Mouse (Mus musculus): ENCODE results near the gene Khdrbs2.
"Not testable (repeated sequence)": the region's sequence is repeated elsewhere in the genome, so short reads cannot be mapped to it uniquely, and the experiment has no call there.

Gene Khdrbs2

DNA sequence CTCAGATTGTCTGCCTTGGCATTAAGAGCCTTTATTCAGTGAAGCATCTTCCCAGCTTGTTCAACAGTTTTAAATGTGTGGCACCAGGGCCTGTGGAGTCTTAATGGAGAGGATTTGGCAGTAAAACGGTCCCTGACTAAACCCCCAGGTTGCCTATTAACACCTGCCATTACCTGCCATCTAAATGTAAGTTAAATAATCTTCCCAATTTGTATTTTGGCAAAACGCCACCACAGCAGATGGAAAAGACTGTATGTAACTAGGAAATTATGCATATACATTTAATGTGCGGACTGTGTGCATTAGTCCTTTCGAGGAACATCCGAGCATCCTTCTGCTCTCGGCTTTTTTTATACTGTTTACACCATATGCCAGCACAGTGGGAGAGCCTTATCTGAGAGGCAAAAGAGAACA is 290.6 kb downstream of the Khdrbs2 start:
- DNase-seq (ENCODE audit: low read depth, low spot score), result no peak

DNA sequence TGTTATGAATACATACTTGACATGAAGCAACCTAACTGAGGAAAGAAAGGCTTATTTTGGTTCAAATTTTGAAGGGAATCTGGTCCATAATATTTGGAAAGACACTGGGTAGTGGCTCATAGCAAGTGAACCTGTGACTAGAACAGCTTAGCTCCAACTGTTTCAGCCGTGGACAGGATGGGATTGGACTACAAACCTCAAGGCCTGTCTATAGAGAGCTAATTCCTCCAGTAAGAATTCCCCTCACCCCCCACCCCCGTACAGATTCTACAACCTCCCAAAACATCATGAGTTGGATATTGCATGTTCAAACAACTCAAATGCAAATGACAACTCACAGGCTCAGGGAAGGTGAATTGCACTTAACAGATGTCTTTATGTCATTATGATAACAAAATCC is 298.5 kb downstream of the Khdrbs2 start:
- DNase-seq (ENCODE audit: low read depth, low spot score), result no peak

DNA sequence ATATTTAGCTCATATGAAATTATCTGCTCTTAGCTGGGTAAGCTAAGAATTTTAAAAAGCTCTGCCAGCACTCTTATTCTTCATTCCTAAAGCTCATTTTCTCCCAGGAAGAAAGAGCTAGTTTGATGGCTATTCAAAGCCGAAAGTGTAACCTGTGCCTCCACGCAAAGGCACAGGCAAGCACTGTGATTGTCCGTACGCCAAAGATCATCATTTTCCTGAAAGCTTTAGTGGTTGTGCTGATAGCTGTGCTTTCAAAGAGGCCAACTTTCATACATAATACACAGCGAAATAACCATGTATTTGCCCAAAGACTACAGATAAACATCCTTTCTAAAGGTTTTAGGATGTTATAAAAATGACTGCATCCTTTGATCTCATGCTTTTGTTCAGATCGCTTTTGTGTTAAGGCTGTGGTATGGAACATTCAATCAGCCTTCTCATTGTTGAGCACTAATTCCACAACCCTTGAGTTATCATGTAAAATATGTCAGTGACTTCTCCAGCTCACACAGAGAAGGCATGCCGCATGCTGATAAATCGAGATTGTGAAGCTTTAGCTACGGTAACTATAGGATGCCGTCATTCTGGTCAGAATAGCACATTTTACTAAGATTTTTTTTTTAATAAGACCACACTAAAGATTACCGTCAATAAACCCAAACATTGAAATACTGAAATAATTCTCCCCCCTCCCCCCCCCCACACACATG is 299.1 kb downstream of the Khdrbs2 start:
- no peak for DNase-seq (ENCODE audit: low read depth, low spot score)

DNA sequence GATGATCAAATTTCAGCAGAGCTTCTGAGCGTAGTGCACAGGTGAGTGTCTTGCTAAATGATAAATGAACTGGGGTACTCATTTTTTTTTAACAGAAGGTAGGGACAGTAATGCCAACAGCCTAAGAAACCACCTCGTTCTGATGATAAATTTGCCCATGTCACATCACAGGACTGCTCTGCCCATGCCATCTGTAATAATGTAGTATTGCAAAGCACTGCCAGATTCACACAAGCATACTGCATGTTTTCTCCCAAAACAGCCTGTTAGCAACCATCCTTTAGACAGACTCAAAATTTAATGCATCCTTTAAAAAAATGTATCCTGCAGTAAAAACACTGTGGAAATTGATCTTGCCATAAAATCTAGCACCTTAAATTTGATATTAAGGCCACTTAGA is 315.4 kb downstream of the Khdrbs2 start:
- DNase-seq (ENCODE audit: low read depth, low spot score), result no peak

DNA sequence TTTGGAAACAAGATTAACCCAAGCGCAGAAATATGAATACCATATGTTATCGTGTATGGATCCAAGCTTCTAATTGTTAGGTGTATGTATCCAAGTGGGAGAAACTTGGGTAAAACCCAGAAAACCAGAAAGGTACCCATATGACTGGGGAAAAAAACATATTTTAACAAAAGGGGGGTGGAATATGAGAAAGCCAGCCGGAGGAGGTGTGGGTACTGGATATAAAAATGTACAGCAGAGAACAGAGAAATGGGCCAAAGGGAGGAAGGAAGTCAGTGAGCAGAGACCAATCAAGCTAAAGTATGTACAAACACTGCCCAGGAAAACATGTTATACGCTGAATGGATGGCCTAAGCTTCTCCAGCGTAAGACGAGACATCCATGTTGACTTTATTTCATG is 330.9 kb downstream of the Khdrbs2 start:
- no peak for DNase-seq (ENCODE audit: low read depth, low spot score)

DNA sequence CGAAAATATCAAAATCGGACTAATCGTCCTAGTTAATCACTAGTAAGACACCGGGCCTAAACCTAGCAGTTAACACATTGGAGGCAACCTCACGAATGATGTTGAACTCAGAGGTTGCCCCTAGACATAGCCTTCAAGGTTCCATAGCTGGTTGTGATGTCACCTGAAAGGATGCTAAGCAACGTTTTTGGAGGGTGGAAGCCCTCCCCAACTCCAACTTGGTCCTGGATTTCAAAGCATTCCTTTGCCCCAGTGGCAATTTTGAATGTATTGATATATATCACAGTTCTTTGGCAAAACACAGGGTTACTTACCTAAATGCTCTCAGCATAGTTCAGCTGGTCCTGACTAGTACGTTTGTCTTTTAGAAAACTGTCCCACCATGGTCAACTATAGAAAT is 374.7 kb downstream of the Khdrbs2 start, which contains the start of gene Gm5415:
Gm5415 (minus strand) TSS at position 101 of the 400 bp plus-strand sequence.
- DNase-seq (ENCODE audit: low read depth, low spot score), result not testable (repeated sequence)

DNA sequence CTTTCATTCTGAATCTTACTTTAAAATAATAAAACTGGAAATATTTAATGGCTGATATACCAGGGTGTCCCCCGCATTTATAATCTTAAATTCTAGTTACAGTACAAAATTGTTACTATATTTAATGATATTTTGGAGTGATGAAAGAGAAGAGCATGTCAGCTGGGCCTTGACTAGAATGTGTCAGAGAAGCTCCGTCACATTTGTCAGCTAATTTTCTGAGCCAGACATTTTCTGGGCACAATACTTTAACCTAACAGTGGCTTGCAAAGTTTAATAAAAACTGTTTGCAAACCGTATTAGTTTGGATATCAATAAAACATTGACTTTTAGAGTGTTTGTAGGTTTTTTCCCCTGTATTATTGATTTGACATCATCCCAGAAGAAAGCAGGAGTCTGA is 380.9 kb downstream of the Khdrbs2 start:
- DNase-seq (ENCODE audit: low read depth, low spot score), result no peak

DNA sequence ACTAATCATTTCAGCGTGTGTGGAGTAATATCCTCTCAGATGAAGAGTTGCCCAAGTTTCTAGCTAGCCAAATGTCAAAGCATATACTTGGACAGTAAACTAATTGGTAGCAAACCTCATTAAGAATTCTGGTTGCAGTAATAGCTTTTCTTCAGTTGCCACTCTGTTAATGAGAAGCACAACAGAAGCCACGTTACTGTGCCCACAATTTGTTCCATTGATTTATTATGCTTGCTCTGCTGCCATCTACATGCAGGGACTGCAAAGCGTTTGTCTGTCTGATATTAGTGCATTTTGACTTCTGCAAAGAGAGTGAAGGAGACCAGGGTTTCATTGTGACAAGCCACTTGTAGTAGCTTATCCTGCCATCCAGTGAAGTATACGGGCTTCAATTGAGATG is 381.4 kb downstream of the Khdrbs2 start:
- no peak for DNase-seq (ENCODE audit: low read depth, low spot score)

DNA sequence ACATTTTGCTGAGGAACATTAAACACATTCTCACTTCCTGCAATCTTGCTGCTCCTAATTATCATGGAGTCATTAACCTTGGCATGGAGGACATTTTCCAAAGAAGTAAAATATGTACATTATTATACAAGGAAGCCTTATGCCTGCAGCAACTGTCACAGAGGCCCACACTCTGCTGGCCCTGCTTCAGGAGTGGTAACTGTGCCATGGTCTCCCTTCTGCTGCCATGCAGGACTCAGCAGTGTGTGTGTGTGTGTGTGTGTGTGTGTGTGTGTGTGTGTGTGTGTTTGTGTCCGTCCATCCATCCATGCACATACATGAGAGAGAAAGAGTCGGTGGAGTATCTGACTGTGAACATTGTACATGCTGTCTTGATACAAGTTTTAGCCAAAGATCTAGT is 396.4 kb downstream of the Khdrbs2 start:
- no peak for DNase-seq (ENCODE audit: low read depth, low spot score)

DNA sequence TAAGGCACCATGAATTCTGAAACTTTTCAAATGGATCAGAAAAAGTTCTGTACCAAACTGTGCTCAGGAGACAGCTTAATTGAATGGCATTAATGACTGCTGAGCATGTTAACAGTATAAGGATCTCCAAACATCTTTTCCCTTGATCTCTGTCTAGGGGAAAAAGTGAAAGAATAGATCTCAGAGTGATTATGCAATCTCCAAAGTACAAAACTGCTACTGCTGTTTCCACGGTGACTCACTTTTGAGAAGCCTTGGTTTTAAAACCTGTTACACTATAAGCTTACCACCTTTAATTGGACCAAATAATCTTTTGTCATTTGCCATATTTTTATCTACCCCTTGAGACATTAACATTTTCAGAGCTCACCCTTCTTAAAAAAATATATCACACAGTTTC is 453.5 kb downstream of the Khdrbs2 start:
- DNase-seq (ENCODE audit: low read depth, low spot score), result no peak

DNA sequence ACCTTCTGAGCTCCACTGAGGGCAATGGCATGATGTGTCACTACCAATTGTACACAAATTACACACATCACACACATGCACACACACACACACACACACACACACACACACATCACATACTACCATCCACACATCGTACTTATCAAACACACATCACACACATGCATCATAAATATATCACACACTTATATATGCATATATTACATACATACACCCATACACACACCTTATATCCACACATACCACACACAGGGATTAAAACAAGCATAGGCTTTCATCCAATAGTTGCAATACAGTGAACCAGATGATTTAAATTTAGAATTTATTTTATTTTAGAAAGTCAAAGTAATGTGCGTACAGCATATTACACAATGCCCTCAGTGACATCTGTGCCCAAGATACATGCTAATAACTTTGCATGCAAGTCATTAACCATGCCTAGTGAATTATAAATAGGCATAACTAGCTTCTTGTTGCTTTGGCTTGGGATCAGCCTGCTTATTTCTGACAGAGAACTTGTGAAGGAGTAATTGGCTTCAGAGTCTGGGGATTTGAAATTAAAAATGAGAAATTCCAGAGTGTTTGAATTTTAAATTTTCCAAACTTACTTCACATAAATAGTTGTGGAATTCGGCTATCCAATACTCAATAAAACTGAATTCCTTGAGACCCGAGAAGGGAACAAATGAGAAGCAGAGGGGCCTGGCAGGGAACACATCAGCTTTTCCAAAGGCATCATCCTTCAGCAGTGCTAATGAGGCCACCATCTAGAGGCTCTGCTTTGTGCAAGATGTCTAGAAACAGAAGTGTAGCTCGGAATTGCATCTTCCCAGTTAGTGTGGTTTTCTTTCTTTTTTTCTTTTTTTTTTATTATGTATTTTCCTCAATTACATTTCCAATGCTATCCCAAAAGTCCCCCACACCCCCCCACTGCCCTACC is 460.2 kb downstream of the Khdrbs2 start:
- DNase-seq (ENCODE audit: low read depth, low spot score), result no peak

DNA sequence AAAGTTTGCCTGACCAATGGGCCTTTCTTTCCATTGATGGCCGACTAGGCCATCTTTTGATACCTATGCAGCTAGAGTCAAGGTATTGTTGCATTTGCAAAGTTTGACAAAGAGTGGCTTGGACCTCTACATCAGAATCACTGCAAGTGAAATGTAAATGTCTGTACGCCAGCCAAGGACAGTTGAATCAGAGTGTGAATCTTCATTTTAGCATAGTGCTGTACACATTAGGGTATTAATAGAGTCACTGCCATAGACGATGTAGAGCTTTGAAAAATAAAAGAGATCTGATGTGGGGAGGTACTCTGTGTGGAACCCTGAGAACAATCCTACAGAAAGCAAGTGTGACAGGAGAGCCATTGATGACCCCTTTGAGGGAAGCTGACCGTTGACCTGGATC is 460.9 kb downstream of the Khdrbs2 start:
- no peak for DNase-seq (ENCODE audit: low read depth, low spot score)

DNA sequence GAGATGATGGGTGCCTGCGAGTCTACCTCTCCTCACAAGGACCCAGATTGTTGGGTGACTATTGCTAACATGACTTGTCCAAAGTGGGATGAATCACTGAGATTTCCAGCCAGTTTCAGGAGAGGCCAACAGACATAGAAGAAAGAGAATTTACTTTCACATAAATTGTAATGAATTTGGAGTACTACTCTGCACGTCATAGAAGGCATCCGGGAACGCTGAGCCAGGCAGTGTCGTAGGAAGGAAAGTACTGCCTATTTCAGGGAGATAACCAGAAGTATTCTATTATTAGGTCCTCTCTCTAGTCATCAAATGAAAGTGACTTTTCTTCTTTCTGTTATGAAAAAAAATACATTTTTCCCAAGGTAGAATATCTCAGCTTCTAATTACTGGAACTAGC is 466.6 kb downstream of the Khdrbs2 start:
- DNase-seq (ENCODE audit: low read depth, low spot score), result no peak

DNA sequence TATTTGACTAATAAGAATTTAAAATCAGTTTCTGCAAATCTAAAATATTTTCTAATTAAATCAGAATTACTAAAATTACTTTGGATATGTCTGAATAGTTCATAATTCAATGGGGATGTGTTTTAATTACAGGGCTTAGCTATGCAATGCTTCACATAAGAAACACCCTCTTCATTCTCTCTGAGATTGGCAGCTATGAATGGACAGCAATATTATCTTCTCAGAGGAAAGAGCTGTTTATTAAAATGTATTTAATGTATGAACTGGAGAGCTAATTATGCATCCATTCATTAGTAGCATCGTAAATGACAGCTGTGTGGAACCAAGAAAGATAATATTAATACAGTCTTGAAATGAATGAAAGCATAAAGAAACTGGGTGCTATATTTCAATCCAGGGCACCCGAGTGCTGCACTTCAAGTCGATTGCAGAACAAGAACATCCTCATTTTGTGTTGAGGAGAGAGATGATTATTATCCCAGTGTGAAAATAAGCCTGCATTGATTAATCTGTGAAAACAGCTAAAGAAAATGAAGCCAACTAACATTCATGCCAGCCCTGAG is 477.2 kb downstream of the Khdrbs2 start:
- DNase-seq (ENCODE audit: low read depth, low spot score), result no peak

DNA sequence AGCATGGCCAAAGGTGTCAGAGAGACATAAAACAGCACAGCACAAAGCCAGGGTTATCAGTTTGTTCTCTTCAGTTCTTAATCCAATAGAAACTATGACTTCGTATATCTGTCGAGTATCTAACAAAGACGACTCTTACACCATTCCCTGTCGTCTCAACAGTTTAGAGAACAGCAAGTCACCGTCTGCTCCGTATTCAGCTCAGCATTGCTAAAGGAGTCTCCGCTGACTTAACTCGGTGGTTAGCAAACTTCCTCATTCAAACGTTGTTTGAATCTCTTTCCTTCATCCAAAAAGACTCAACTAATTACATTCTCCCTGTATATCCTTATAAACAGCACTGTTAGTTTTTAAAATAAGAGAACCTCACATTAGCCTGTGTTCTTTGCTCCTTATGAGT is 521.3 kb downstream of the Khdrbs2 start:
- DNase-seq (ENCODE audit: low read depth, low spot score), result no peak

DNA sequence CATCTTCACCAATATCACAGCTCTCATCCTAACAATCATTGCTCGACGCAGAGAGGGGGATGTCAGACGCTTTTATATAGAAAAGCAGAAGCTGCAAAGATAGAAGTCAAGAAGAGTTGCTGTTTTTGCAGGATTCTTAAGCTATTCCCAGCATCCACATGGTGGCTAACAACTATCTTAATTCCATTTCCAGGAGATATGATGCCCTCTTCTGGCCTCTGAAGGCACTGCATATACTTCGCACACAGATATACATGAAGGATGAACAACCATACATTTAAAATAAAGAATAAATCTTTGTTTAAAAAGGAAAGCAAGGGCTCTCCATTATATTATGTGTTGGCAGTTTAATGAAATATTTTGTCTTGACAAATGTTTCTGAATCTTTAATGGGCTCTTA is 527.6 kb downstream of the Khdrbs2 start:
- DNase-seq (ENCODE audit: low read depth, low spot score), result no peak

DNA sequence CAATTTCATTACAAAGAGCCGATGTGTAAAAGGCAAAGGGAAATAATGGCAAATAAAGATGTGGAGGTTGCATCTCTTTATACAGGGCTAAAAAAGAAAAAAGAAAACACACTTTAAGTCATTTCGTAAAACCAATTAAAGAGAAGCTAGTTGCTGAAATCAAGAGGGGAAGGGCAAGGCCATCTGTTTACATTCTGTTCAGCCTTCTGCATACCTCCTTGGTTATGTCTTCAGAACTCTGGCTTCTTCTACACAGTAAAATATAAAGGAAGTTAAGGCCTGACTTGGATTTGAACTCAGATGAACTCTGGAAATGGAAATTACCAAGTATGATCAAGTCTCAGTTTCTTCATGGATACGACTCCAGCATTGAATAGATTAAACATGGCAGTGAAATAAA is 528.8 kb downstream of the Khdrbs2 start:
- no peak for DNase-seq (ENCODE audit: low read depth, low spot score)

All from WW6 (cell line).